Mouse (Mus musculus) myocyte (in vitro differentiated cells): ENCODE measurements at regions not wholly inside any gene's neighbourhood (a gene's known extent, or its start where the extent isn't known, plus 50 kb on each side); places are given as distances from the start of the nearest gene placed in this dataset.

ENCODE experiments used
- H3K27me3 ChIP-seq: one replicate; pipeline ENCODE4 v1.6.1; 2011; ENCODE audit not compliant: control insufficient read depth, insufficient read depth, insufficient read length
- H3K36me3 ChIP-seq: one replicate; pipeline ENCODE4 v1.6.1; 2011; ENCODE audit not compliant: control insufficient read depth, insufficient read depth
- H3K4me2 ChIP-seq: one replicate; pipeline ENCODE4 v1.6.1; 2011; ENCODE audit warnings: low read depth, control low read depth
- H3K4me3 ChIP-seq: one replicate; pipeline ENCODE4 v1.5.1; 2011; ENCODE audit warnings: mild to moderate bottlenecking, control low read depth, moderate library complexity
- H3K79me2 ChIP-seq: one replicate; pipeline ENCODE4 v1.6.1; 2011; ENCODE audit not compliant: control insufficient read depth, insufficient read depth
- H3ac ChIP-seq: one replicate; pipeline ENCODE4 v1.6.1; 2011; ENCODE audit not compliant: control insufficient read depth, insufficient read length
- CEBPB ChIP-seq: IDR thresholded peaks from 2 replicates; pipeline ENCODE4 v1.6.1; 2011; ENCODE audit warnings: mild to moderate bottlenecking, moderate library complexity; ENCODE audit not compliant: poor library complexity, insufficient read depth, severe bottlenecking
- E2F4 ChIP-seq: IDR thresholded peaks from one replicate; pipeline ENCODE4 v1.6.1; 2011; ENCODE audit warnings: mild to moderate bottlenecking, control low read depth, moderate library complexity; ENCODE audit not compliant: insufficient read depth
- MAX ChIP-seq: IDR thresholded peaks from one replicate; pipeline ENCODE4 v1.6.1; 2011; ENCODE audit warnings: low read depth, mild to moderate bottlenecking, control low read depth
- MYOD1 ChIP-seq, 3 experiments: IDR thresholded peaks; one replicate each; pipeline ENCODE4 v1.6.1; 2011; ENCODE audit warnings: control low read depth in 2 of 3, low read depth in 2 of 3, mild to moderate bottlenecking in 2 of 3, moderate library complexity in 1 of 3; ENCODE audit not compliant: insufficient read length in 2 of 3, control insufficient read depth in 1 of 3
- MYOG ChIP-seq, 3 experiments: IDR thresholded peaks; one replicate each; pipeline ENCODE4 v1.6.1; 2011; ENCODE audit warnings: control low read depth in 2 of 3, low read depth in 2 of 3, mild to moderate bottlenecking in 2 of 3; ENCODE audit not compliant: insufficient read length in 2 of 3, control insufficient read depth in 1 of 3, insufficient read depth in 1 of 3
- POLR2A ChIP-seq: IDR thresholded peaks from one replicate; pipeline ENCODE4 v1.6.1; 2011; ENCODE audit warnings: low read depth, mild to moderate bottlenecking, control low read depth, moderate library complexity; ENCODE audit not compliant: insufficient read length
- POLR2AphosphoS2 ChIP-seq: IDR thresholded peaks from one replicate; pipeline ENCODE4 v1.6.1; 2011; ENCODE audit warnings: low read depth, control low read depth; ENCODE audit not compliant: insufficient read length
- REST ChIP-seq: IDR thresholded peaks from one replicate; pipeline ENCODE4 v1.6.1; 2011; ENCODE audit warnings: mild to moderate bottlenecking, control low read depth, moderate library complexity; ENCODE audit not compliant: insufficient read depth, insufficient read length
- SRF ChIP-seq: IDR thresholded peaks from one replicate; pipeline ENCODE4 v1.6.1; 2011; ENCODE audit warnings: low read depth; ENCODE audit not compliant: control insufficient read depth, insufficient read length
- TCF12 ChIP-seq: IDR thresholded peaks from one replicate; pipeline ENCODE4 v1.6.1; 2011; ENCODE audit warnings: mild to moderate bottlenecking, control low read depth; ENCODE audit not compliant: poor library complexity, insufficient read depth, severe bottlenecking
- TCF3 ChIP-seq: IDR thresholded peaks from one replicate; pipeline ENCODE4 v1.6.1; 2011; ENCODE audit warnings: low read depth, control low read depth; ENCODE audit not compliant: insufficient read length
- USF1 ChIP-seq: IDR thresholded peaks from one replicate; pipeline ENCODE4 v1.6.1; 2011; ENCODE audit warnings: low read depth, mild to moderate bottlenecking, control low read depth, moderate library complexity

- Histone ChIP-seq H3K79me2 (no peaks in the 10 kb centered on the region), H3K4me2 (no peak overlapping the region), H3ac (no peak overlapping the region), H3K4me3 (no peak overlapping the region), H3K36me3 (no peaks in the 10 kb centered on the region), H3K27me3 (no peaks in the 10 kb centered on the region)
- TF ChIP-seq TCF12 (no peak), CEBPB (no peak), REST (no peak), POLR2A (no peak), USF1 (no peak), MYOD1 (IDR thresholded peaks at IDR 0.05; ENCODE audit: control insufficient read depth in 1 of 3, insufficient read length in 2 of 3, low read depth in 2 of 3) (no peak), SRF (no peak)
Measured at GRCm38 (mm10) chr12:26187091-26187862, 227.8 kb downstream of the Rnf144a start.

- TF ChIP-seq CEBPB (no peak), MAX (no peak), E2F4 (no peak), TCF12 (no peak), POLR2A (no peak), TCF3 (no peak), REST (no peak), SRF (no peak), MYOD1 (IDR thresholded peaks at IDR 0.05; ENCODE audit: control insufficient read depth in 1 of 3, insufficient read length in 2 of 3, low read depth in 2 of 3) (no peak), USF1 (no peak), MYOG (IDR thresholded peaks at IDR 0.05; ENCODE audit: control insufficient read depth in 1 of 3, insufficient read depth in 1 of 3, insufficient read length in 2 of 3, low read depth in 2 of 3) (no peak), POLR2AphosphoS2 (no peak)
- H3K27me3 ChIP-seq = no peaks in the 10 kb centered on the region
- no peaks in the 10 kb centered on the region for H3K79me2 ChIP-seq
- no peak overlapping the region for H3K4me3 ChIP-seq
- H3K36me3 ChIP-seq = no peaks in the 10 kb centered on the region
- H3ac ChIP-seq = no peak overlapping the region
- no peak overlapping the region for H3K4me2 ChIP-seq
Measured at GRCm38 (mm10) chr12:26184701-26185460, 230.2 kb downstream of the Rnf144a start.

DNA sequence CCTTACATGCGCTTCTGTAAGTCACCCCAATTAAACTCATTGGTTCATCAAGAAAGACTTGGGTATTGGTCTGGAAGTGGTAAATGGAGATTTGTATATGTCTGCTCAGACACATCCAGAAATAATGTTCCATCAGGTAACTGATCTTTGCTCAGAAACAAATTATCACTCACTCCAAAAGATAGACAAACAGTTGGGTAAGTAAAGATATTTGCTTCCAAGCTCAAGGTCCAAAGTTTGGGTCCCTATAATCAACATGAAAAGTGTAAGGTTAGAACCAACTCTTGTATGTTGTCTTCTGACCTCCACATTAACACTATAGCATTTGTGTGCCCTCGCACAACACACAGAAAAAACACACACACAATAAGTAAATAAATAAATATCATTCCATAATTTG is 232.0 kb downstream of the Rnf144a start:
- H3ac ChIP-seq = no peak overlapping the region
- no peaks in the 10 kb centered on the region for H3K36me3 ChIP-seq
- no peaks in the 10 kb centered on the region for H3K79me2 ChIP-seq
- H3K4me3 ChIP-seq = no peak overlapping the region
- H3K4me2 ChIP-seq = no peak overlapping the region
- H3K27me3 ChIP-seq = no peaks in the 10 kb centered on the region
- no peak for TF ChIP-seq USF1
- no peak for TF ChIP-seq TCF12
- TF ChIP-seq E2F4 = no peak
- no peak for TF ChIP-seq SRF

GRCm38 (mm10) chr12:26180846-26181245 is 234.2 kb downstream of the Rnf144a start:
- no peak overlapping the region for H3K4me2 ChIP-seq
- H3K36me3 ChIP-seq = no peaks in the 10 kb centered on the region
- H3K4me3 ChIP-seq = no peak overlapping the region
- no peak for TF ChIP-seq MAX
- no peak for TF ChIP-seq POLR2AphosphoS2
- TF ChIP-seq TCF12 = no peak
- no peak for TF ChIP-seq E2F4
- TF ChIP-seq MYOD1 (IDR thresholded peaks at IDR 0.05; ENCODE audit: control insufficient read depth in 1 of 3, insufficient read length in 2 of 3, low read depth in 2 of 3) = no peak
- TF ChIP-seq CEBPB = no peak
- no peak for TF ChIP-seq USF1
- no peaks in the 10 kb centered on the region for H3K79me2 ChIP-seq
- H3K27me3 ChIP-seq = no peaks in the 10 kb centered on the region
- no peak overlapping the region for H3ac ChIP-seq

DNA sequence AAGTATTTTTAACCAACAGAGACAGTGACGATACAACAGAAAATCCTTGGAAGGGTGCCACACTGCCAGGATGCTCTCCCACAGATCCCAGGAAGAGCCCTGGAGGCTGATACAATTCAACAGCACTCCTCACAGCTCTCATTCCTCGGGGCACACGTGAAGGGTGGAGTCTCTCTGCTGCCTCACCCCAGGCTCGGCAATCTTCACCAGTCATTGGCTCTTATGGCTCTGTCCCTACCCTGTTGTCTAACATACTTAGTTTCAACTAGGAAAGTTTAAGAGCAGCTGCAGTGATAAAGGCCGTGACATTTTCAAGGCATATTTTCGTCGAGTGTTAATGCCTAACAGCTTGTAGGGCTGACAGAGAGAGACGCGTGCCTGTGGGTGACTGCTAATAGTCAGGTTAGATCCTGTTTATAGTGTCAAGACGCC is 238.8 kb downstream of the Rnf144a start:
- Histone ChIP-seq H3ac (no peak overlapping the region), H3K4me2 (no peak overlapping the region), H3K79me2 (no peaks in the 10 kb centered on the region), H3K36me3 (no peaks in the 10 kb centered on the region), H3K4me3 (no peak overlapping the region), H3K27me3 (no peaks in the 10 kb centered on the region)
- TF ChIP-seq MYOG (IDR thresholded peaks at IDR 0.05; ENCODE audit: control insufficient read depth in 1 of 3, insufficient read depth in 1 of 3, insufficient read length in 2 of 3, low read depth in 2 of 3) (no peak), POLR2A (no peak), TCF12 (no peak), REST (no peak), POLR2AphosphoS2 (no peak), USF1 (no peak), MYOD1 (IDR thresholded peaks at IDR 0.05; ENCODE audit: control insufficient read depth in 1 of 3, insufficient read length in 2 of 3, low read depth in 2 of 3) (no peak), SRF (no peak), TCF3 (no peak), CEBPB (no peak), E2F4 (no peak), MAX (no peak)
